Mouse (Mus musculus): Measurements from ENCODE around the gene Lnx1.

DNA sequence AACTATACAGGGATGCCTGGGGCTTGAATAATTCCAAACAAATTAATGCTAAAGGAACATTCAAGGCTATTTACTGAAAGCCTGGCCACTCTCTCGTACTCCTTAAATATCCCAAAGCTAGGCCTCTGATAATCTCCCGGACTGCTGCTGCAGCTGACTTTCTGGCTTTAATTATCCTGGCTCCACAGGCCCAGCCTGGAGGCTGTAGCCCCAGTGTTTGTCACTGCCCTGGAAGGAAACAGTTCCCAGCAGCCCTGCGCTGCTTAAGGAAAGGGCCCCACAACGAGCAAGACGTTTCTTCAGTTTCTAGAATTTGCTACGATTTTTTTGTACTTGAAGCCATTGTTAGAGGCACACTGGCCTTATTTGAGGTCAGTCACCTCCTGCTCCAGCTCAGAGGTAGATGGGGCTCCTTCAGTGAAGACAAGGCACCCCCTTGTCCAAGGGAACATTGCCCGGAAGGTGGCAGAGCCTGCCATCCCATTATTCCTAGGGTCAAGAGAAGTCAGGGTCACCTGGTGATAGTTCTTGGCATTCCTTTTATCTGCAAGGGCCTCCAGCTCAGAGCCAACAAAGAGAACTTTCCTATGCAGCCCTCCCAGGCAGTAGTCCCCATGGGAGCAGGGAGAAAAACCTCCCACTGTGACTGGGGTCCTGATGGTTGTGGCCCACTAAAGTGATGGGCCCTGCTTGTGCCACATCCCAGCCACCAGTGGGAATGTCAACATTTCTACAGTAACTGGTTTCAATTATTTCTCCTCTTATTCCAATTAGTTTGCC, 80.8 kb downstream of the Lnx1 start:
- no peak for TF ChIP-seq POLR2A (IDR thresholded peaks at IDR 0.05; ENCODE audit: insufficient read depth, low read length)
- no peak for TF ChIP-seq CTCF (IDR thresholded peaks at IDR 0.05; ENCODE audit: low read depth, low read length)
- TF ChIP-seq EP300 (IDR thresholded peaks at IDR 0.05; ENCODE audit: insufficient read depth, low read depth, low read length), result no peak

Measured in ES-Bruce4 (cell line).